Mouse (Mus musculus) gastrocnemius, postnatal 14 days (tissue): Measurements from ENCODE around the gene Gm44805. TPM values are rescaled to one million over a fixed set of nuclear protein-coding genes. Genes with fewer than 3 reads are reported as not detected.

Source experiments
- DNase-seq: peaks from one replicate; pipeline ENCODE4 v3.0.0; 2021; ENCODE audit warnings: mixed read lengths
- intact Hi-C: fragments of 180-260 bp; cut with DNase I; formaldehyde crosslinking; loops from one replicate; pipeline ENCODE4 v1.15.1; 2025; ENCODE audit warnings: low total_unique reads
- total RNA-seq, 2 experiments: library from RNA; stranded (reverse); gene quantifications; 2 replicates each; pipeline ENCODE4 v1.2.3; 2021

Gm44805 gene
- total RNA-seq, 2 experiments from 2014 or later: not detected

GRCm38 (mm10) chr7:19683771-19684201 is 2.6 kb upstream of the Gm44805 start:
- DNase-seq: no peak
- intact Hi-C loops: no loop called here

GRCm38 (mm10) chr7:19682979-19683378 is 1.8 kb upstream of the Gm44805 start:
- no peak for DNase-seq
- intact Hi-C loops: no loop called here

GRCm38 (mm10) chr7:19680702-19681101 is 521 bp downstream of the Gm44805 start:
- intact Hi-C loops: no loop called here
- no peak for DNase-seq

- intact Hi-C loops: no loop called here
- DNase-seq: no peak
Observed at GRCm38 (mm10) chr7:19678901-19679300, 2.3 kb downstream of the Gm44805 start.

GRCm38 (mm10) chr7:19677872-19678271 is 3.4 kb downstream of the Gm44805 start, which contains the start of gene Apoc2:
Gene Apoc2 (minus strand): TSS chr7:19677941.
- DNase-seq: no peak
- intact Hi-C loops: no loop called here

GRCm38 (mm10) chr7:19676662-19677061 is 4.6 kb downstream of the Gm44805 start:
- intact Hi-C loops: no loop called here
- DNase-seq: no peak

- intact Hi-C loops: no loop called here
- no peak for DNase-seq
Observed at GRCm38 (mm10) chr7:19675824-19676223, 5.4 kb downstream of the Gm44805 start.

- DNase-seq: no peak
- intact Hi-C loops: no loop called here
Observed at GRCm38 (mm10) chr7:19673083-19673699, 8.0 kb downstream of the Gm44805 start.

- intact Hi-C loops: no loop called here
- DNase-seq: no peak
Observed at GRCm38 (mm10) chr7:19671511-19671910, 9.7 kb downstream of the Gm44805 start.

GRCm38 (mm10) chr7:19668947-19669721 is 12.1 kb downstream of the Gm44805 start:
- intact Hi-C loops: loop anchor here (2.0 kb wide), 1 partner anchor 34 kb away; no protein-coding TSS in a partner anchor
- peak; percentile 91 for DNase-seq

- intact Hi-C loops: no loop called here
- no peak for DNase-seq
Observed at GRCm38 (mm10) chr7:19667434-19667833, 13.8 kb downstream of the Gm44805 start.

GRCm38 (mm10) chr7:19666750-19667149 is 14.5 kb downstream of the Gm44805 start:
- intact Hi-C loops: no loop called here
- no peak for DNase-seq

- intact Hi-C loops: no loop called here
Observed at GRCm38 (mm10) chr7:19664955-19665841, 16.0 kb downstream of the Gm44805 start, which contains the start of gene Clptm1. Gene Clptm1 (minus strand): TSS chr7:19665033.

GRCm38 (mm10) chr7:19664455-19664954 is 16.7 kb downstream of the Gm44805 start:
- DNase-seq: no peak
- intact Hi-C loops: no loop called here

More at GRCm38 (mm10) chr7:19664955-19665841, 16.0 kb downstream of the Gm44805 start, which contains the start of gene Clptm1:
- peak; percentile 97 for DNase-seq

GRCm38 (mm10) chr7:19663940-19664339 is 17.3 kb downstream of the Gm44805 start:
- DNase-seq: no peak
- intact Hi-C loops: no loop called here

- no peak for DNase-seq
- intact Hi-C loops: no loop called here
Observed at GRCm38 (mm10) chr7:19652614-19653013, 28.6 kb downstream of the Gm44805 start.

GRCm38 (mm10) chr7:19651063-19651786 is 30.0 kb downstream of the Gm44805 start:
- DNase-seq: no peak
- intact Hi-C loops: no loop called here

GRCm38 (mm10) chr7:19641223-19641622 is 40.0 kb downstream of the Gm44805 start:
- no peak for DNase-seq
- intact Hi-C loops: no loop called here
